Mouse (Mus musculus) cerebellum, adult 2 months (tissue): Measurements from ENCODE around the gene Emc8.

Experiments used
- CTCF ChIP-seq: fragments of 200-500 bp; IDR thresholded peaks from 2 replicates; pipeline ENCODE4 v1.5.1; 2011; ENCODE audit warnings: low read depth, mild to moderate bottlenecking, control low read depth, low read length, moderate library complexity, borderline replicate concordance; ENCODE audit not compliant: insufficient read depth
- POLR2A ChIP-seq: fragments of 200-500 bp; IDR thresholded peaks from 2 replicates; pipeline ENCODE4 v1.6.1; 2011; ENCODE audit warnings: low read length, control low read depth, borderline replicate concordance; ENCODE audit not compliant: insufficient read depth

DNA sequence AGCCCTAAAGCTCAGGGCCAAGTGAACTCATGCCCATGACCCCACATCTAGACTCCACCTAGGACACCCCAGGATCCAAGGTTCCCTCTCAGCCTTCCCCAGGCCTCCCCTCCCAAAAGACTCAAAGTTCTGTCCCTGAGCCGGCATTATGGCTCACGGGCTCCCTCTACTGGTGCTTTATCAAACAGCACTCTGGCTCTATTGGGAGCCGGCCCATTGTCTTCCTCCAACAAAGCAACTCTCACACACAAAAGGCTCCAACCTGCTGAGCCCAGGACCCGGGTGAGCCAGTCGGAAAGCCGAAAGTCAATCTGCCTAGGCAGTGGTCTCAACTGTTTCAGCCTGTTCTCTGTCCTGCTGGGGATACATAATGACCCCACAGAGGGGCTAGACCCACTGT, 50.3 kb downstream of the Emc8 start:
- TF ChIP-seq CTCF (peak; percentile 78), POLR2A (no peak)
